Mouse (Mus musculus) layer of hippocampus, adult 9-11 months (tissue): ENCODE measurements around the gene Pros1.

Experiments used
- DNase-seq: peaks from one replicate; pipeline ENCODE4 v3.0.0; 2022

Pros1 gene

GRCm38 (mm10) chr16:62861455-62861854 is 7.3 kb downstream of the Pros1 start:
- no peak for DNase-seq

DNA sequence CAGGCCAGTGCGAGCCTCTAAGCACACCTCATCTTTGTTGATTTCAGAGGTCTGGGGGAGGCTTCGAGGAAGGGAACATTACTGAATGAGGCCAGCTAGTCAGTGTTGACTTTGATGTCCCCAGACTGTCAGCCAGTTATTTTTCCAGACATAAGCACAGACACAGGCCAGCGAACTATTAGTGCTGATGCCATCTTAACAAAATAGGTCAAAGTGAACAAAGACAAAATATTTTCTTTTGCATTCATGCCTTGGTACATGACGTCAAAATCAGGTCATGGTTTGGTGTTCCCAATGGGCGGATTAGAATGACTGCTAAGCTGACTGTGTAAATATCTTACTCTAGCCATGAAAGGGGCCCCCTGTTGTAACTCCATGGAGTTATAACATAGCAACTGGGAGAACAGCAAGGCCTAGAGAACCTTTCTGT is 18.6 kb downstream of the Pros1 start:
- no peak for DNase-seq

- DNase-seq, result no peak
Observed at GRCm38 (mm10) chr16:62873180-62873579, 19.1 kb downstream of the Pros1 start.

DNA sequence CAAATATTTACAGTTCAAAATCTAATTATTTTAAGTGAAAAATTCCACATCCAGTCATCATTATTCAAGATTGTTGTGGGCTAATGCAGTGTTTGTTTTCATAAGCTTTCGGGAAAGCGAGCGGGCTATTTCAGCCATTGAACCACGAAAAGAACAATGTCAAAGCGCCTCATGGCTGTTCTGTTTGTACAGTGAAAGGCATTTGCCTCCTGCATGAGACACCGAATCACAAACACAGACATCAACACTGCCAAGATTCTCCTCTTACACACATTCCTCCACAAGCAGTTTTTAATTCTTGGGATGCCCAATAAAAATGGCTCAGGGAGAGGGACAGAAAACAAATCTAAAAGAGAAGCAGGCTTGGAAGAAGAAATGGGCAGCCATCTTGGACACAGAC is 20.0 kb downstream of the Pros1 start:
- no peak for DNase-seq

DNA sequence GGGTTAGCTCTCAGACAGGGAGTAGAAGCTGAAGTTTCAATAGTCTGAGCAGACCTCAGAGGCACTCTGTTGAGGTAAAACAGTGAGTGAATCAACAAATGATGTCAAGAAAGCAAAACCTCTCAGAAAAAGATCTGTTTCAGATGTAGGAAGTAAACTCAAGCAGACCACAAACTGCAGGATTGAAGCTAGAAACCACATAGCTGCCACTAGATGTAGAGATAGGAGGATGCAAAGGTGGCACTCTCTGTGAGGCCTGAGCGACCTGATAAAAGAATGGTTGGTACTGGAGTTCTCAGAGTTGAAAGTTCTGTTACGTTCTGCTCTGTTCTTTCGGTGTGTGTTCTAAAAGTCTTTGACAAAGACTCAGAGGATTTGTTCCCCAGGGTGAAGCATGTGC is 41.7 kb downstream of the Pros1 start:
- DNase-seq, result no peak

DNA sequence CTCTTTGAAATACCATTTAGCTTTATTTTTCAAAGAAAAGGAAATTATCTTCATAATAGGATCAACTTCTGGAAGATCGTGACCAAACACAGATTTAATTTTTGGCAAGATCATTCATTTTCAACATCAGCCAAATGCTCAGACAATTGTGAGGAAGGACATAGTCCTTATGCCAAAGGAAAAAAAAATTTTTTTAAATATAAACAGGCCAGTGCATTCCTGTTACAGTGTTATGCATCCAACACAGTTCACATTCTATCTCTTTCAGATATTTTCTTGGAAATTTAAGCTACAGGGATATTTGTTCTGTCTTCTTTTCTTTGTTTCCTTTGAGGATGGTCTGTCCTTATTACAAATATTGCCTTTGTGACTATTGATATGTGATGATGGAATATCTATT is 57.3 kb downstream of the Pros1 start:
- no peak for DNase-seq

GRCm38 (mm10) chr16:62912246-62912645 is 58.1 kb downstream of the Pros1 start:
- no peak for DNase-seq

- DNase-seq, result no peak
Observed at GRCm38 (mm10) chr16:62915530-62915929, 61.4 kb downstream of the Pros1 start.

DNA sequence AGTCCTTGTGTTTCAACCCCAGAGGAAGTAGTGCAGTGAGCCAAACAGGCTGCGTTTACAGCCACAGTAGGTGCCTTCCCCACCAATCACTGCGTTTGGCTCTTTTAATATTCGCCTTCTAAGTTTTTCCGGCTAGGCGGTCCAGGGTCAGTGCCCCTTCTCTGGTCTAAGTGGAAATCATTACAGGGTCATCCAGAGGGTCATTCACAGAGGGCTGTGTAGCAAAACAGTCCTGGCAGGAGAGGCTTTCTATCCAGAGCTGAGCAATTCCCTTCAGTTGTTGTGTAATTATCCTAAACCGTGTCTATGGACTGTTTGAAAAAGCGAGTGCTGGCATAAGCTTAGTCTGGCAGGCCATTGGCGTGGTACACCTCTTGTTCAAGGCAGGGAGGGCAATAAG is 68.1 kb downstream of the Pros1 start:
- DNase-seq, result no peak

- no peak for DNase-seq
Observed at GRCm38 (mm10) chr16:62931341-62931740, 77.2 kb downstream of the Pros1 start.

DNA sequence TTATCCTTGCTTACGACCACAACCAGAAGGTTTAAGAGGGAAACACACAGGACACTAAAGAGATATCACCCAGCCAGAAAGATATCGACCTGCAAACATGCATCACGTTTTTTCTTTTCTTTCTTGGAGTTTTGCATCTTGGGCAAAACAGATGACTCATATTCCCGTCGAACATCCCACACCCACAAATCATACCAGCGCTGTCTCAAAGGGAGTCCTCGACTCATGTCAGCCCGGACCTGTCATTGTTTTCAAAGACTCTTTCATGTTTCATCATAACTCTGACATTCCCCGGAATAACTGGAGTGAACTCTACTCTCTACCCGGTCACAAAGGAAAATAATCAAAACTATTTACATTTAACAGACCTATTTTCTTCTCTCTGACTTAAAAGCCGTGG is 82.2 kb downstream of the Pros1 start:
- DNase-seq, result no peak

DNA sequence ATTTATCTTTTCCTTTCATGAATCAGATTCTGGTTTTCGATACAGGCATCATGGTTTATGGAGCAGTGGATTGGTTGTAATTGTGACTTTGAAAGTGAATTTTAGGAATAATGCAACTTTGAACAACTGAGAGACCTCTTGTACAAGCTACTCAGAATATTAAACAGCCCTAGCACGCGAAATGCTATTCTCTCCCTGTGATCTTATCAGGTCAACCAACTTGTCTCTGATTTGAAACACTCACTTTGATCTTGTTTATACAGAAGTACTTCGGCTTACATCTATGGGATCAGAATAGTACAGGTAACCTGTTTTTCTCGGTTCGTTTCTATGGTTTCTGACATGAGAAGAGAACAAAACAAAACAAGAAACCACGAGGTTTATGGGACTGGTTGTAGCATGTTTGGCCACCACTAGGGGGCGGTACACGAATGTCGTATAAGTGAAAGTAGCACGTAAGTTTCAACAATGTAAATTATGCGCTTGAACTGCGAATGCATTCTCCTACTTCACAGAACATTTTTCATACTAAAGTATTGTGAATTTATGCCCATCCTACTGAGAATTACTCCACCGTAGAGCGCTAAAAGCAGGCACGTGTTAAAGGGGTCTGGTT is 86.4 kb downstream of the Pros1 start:
- DNase-seq, result peak; percentile 50

DNA sequence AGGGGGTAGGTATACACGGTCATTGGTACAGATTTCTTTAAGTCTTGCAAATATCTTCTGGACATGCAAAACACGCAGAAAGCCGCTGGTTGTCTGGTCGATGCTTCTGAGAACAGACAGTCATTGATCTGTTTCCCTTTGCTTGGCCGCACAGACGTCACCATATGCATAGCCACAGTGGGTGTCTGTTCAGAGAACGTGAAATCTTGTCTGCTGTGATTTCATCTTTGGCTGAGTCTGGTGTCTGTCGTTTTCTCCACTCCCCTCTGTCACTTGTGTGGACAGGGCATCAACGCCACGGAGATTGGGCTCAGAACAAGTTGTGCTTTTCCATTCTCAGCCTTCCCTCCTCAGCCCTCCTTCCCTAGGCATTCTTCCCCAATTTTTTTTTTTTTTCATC is 87.7 kb downstream of the Pros1 start:
- DNase-seq, result peak; percentile 16

DNA sequence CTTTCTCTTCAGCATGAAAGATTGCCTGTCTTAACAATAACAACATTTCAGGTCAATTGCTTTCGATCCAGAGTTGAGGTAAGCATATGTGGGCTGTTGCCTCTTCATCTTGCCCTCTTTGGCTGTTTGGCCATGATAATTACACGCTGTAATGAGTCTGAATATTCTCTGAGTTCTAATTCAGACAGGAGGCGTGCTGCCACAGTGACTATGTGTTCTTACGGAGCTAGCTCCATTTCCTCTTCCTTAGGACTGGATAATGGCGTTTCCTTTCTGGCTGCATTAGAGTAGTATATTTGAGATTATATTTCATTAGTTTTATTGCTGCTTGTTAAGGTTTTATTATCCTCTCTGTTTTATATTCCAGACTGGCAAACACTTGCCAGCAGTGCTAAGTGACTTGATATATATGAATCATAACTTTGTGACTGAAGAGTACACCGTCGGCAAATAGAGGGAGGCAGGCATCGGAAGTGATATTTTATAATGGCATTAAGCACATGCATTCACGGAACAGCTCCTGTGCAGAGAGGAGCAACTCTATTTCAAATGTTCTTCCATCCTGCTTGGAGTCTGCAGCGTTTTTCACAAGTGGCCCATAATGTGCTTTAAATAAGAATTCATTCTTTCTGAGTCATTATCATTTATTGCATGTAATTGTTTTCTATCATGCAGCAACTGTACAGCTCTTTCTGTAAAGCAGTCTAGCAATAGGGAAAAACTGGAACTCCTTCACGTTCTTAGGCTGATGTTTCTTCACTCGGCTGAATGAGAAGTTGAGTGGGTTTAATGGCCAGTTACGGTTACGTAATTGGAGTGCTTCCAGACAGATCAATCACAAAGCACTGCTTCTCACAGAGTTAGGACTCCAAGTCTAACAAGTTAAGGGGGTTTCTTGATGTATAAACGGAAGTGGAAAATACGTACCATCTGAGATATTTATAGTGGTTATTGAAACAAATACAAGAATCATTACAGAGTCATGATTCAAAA is 88.6 kb downstream of the Pros1 start:
- no peak for DNase-seq

- DNase-seq, result no peak
Observed at GRCm38 (mm10) chr16:62958485-62958884, 104.4 kb downstream of the Pros1 start.

DNA sequence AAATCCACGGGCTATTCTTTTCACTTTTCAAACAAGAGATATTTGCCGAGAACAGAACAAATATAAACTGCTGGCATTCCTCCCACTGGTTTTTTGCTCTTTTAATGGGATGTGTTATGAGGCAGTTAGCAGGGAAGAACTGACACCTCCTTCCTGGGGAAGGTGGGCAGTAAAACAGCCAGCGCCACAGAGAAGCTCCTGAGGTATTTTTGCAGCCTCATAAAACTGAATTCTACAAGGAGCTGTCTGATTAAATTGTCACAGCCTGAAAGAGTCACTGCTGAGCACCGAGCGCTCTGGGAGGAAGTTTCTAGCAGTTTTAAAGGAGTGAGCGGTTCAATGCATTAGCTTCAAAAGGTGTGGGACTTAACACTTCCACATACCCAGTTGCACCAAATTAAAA is 110.3 kb downstream of the Pros1 start:
- no peak for DNase-seq

DNA sequence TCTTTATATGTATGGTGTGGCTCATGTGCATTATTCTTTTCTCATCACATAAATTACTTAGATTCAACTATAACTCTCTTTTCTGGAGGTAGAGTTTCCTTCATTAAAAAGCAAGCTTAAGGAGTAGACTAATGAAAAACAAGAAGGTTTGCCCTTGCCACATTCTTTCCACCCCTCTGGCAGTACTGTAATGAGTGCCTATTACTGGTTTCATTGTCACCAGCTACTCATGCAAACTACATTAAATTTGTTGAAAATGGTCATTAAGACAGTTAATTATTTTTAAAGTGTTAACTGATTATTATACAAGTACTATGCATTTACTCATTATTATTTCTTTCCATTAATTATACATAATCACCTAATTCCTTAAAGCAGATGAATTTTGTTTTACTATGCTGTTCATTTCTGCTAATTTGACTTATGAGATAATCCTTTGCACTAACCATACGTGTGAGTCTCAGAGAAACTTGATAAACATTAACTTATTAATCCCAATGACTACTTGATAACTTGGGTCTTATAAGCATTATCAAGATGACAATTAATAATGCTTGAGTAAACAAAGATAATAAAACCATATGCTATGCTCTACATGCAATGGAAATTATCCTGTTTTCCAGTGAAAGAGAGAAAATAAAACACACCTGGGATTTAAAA is 117.7 kb downstream of the Pros1 start:
- no peak for DNase-seq

DNA sequence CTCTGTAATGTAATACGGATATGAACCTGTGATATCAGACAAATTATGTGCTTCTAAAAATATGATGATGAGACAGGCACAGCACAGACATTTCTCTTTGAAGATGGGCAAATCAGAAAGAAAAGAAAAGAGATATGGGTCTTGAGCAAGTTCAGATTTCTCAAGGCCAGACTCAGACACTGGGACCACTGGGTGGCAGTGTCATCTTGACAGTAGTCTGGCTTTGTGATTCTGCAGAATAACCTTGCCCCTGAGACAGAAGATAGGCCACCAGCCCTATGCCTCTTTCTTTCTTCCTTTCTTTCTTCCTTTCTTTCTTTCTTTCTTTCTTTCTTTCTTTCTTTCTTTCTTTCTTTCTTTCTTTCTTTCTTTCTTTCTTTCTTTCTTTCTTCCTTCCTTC is 120.8 kb downstream of the Pros1 start:
- DNase-seq, result no peak
